Mouse (Mus musculus) spleen, adult 2 months (tissue): Measurements from ENCODE around the gene Inpp5e. TPM values are rescaled to one million over a fixed set of nuclear protein-coding genes. Genes with fewer than 3 reads are reported as not detected.
A peak's percentile ranks its signal among the peaks of the same experiment; 100 is the strongest.

Experiments
- DNase-seq, 2 experiments: peaks; one replicate each; pipeline versions ENCODE4 v3.0.0 to v3.0.0-alpha.2; 2012 to 2021; ENCODE audit warnings: low spot score in 2 of 2, low read depth in 1 of 2
- H3K27ac ChIP-seq: fragments of 200-500 bp; 2 replicates; pipeline ENCODE4 v1.5.1; 2012; ENCODE audit warnings: low read length, inconsistent platforms; ENCODE audit not compliant: insufficient read depth
- H3K27me3 ChIP-seq: fragments of 200-500 bp; 2 replicates; pipeline ENCODE4 v1.6.1; 2012; ENCODE audit warnings: mild to moderate bottlenecking, moderate library complexity, low read length, inconsistent platforms; ENCODE audit not compliant: control insufficient read depth, insufficient read depth
- H3K36me3 ChIP-seq: fragments of 200-500 bp; 2 replicates; pipeline ENCODE4 v1.6.1; 2012; ENCODE audit warnings: mild to moderate bottlenecking, low read length, inconsistent platforms; ENCODE audit not compliant: control insufficient read depth, insufficient read depth
- H3K4me1 ChIP-seq: fragments of 200-500 bp; 2 replicates; pipeline ENCODE4 v1.6.1; 2011; ENCODE audit warnings: inconsistent platforms; ENCODE audit not compliant: control insufficient read depth, insufficient read depth, insufficient read length
- H3K4me3 ChIP-seq: fragments of 200-500 bp; 2 replicates; pipeline ENCODE4 v1.5.1; 2011; ENCODE audit warnings: mild to moderate bottlenecking, inconsistent platforms; ENCODE audit not compliant: insufficient read depth, insufficient read length; ENCODE audit errors: extremely low read depth
- CTCF ChIP-seq: fragments of 200-500 bp; IDR thresholded peaks from 2 replicates; pipeline ENCODE4 v1.5.1; 2011; ENCODE audit warnings: mild to moderate bottlenecking, inconsistent platforms; ENCODE audit not compliant: insufficient read depth, insufficient read length, insufficient replicate concordance; ENCODE audit errors: extremely low read depth
- POLR2A ChIP-seq: fragments of 200-500 bp; IDR thresholded peaks from 2 replicates; pipeline ENCODE4 v1.6.1; 2011; ENCODE audit warnings: low read depth, low read length, inconsistent platforms
- WGBS: fragments of 180-500 bp; shearing (Covaris S2); methylation state at CpG from one replicate; pipeline ENCODE4 v1.1.7; 2018; 5-methylcytosine and 5-hydroxymethylcytosine counted together
- polyA plus RNA-seq: library from polyadenylated mRNA; depleted of rRNA; stranded (reverse); fragments of >200 nt; gene quantifications from 2 replicates; pipeline ENCODE4 v1.2.3, GENCODE M21; 2012; rRNA removed

Gene Inpp5e
- polyA plus RNA-seq, result 22.8 and 26.1 TPM in 2 replicates

DNA sequence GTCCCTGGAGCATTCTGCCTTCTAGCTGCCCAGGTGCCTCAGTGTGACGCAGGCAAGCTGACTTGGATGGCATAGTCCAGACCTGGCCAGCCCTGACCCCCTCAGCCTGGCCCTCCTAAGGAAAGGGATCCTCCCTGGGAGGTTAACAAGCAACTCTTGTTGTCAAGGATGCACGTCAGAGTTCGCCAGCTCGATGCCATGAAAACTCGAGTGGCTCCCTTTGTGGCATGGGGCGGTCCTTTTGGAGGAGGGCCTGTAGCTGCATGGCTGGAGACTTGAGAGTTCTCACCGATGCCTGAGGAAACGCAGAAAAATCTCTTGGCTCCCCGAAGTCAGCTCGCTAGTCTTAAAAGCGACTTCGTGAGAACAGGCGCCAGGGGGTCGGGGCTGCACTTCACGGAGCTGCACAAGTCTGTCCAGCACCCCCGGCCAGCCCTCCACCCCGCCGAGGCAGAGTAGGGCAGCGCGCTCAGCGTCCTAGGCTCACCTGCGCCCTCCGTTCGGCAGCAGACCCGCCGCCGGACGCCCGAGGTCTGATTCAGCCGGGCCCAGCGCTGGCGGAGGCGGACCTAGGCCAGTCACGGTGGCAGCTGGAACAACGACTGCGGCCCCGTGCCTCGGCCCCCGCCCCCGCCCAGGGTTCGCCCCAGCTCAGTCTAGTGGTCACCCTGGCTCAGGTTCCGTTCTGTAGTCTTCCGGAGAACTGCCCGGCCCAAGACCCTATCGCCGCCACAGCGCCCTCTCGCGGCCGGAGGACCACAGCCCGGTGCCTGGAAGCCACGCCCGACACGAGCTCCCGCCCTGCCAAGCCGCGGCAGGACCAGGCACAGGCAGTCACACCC is at the start of gene Inpp5e:
Inpp5e (minus strand) TSS at position 689 of the 842 bp plus-strand sequence.
- H3K36me3 ChIP-seq, result peaks cover 15% of the 10 kb centered on the region
- H3K4me3 ChIP-seq, result peak within 1 kb of the TSS; percentile 94
- under 1% methylated on average over 57 of the region's 57 CpGs for whole genome bisulfite sequencing
- peaks cover 9% of the 10 kb centered on the region; the same call in 1 of the 2 replicates for H3K4me1 ChIP-seq
- H3K27ac ChIP-seq, result peak within 1 kb of the TSS; percentile 63
- no peaks in the 10 kb centered on the region for H3K27me3 ChIP-seq
- peak; percentile 3; the same call in 1 of the 2 replicates for TF ChIP-seq POLR2A
- peak; percentile 95 for TF ChIP-seq CTCF
- DNase-seq, result peak; percentile 69 to 96

DNA sequence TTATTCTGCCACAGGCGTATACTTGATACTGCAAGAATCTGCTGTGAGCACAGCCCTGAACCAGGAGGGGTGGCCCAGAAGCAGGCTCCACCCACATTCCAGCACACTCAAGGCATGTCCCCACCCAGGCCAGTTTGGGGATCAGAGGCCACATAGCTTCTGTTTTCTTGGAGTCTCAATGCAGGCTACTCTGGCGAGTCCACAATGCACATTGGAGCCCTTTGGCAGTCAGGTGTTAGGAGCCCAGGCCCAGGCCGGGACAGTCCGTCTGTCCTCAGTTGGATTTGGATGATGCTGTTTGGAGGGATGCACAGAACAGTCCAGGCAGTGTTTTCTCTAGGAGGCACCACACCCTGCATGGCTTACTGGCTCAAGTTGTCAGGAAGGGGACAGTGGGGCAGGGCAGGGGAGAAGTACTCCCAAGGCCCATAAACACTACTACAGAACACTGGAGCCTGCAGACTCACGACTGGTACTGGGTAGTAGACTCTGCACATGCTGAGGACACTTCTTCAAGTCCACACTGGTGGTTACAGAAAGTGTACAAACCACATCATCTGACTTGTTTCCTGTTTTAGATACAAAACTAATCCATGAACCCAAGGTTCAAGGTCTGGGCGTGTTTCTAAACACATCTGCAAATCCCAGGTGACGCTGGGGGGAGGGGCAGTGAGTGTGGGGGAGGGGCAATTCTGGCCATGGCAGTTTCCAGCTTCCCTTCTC is 49.6 kb upstream of the Inpp5e start:
- H3K4me3 ChIP-seq, result no peak overlapping the region
- 55% methylated on average over 7 of the region's 7 CpGs for WGBS
- peaks cover 3% of the 10 kb centered on the region; the same call in 1 of the 2 replicates for H3K4me1 ChIP-seq
- H3K36me3 ChIP-seq, result peaks cover 34% of the 10 kb centered on the region
- DNase-seq, result no peak
- H3K27me3 ChIP-seq, result no peaks in the 10 kb centered on the region
- no peak overlapping the region for H3K27ac ChIP-seq
- TF ChIP-seq CTCF (no peak), POLR2A (no peak)

DNA sequence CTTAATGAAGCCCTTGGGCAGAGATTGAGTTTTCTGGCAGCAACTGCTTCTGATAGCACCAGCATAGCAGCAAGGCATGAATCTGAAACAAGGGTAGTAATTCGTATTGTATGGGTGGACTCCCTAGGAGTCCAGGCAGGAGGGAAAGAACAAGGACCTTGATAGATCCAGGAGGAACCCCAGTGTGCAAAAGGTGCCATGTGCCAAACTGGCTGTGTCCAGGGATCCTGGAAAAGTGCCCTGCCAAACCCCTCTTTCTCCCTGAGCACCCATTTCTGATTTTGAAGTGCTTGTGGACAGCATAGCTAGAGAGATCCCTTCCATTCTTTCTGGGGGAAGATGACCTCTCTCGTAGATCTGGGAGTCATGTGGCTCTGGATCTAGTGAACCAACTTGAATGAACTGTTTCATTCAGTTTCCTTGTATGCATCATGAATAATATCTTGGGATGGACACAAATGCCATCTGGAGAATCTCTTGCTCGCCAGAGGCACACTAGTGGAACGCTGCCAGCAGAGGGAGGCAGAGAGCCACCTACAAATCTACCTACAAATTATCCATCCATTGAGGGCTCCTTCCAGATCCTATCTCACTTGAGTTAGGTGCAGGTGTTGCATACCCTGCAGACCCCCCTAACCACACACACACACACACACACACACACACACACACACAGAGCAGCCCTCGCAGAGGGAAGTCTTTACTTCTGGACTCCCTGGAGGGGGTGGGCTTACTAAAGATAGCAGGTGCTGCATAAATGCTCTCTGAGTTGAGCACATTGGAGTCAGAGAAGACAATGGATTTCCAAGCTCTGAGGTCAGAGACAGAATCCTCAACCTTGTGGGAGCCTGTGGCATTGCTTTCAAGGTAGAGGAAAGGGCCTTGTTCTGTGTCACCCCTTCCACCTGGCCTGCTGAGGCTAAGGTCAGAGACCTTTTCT is 40.4 kb upstream of the Inpp5e start:
- DNase-seq, result peak; percentile 31 to 63

DNA sequence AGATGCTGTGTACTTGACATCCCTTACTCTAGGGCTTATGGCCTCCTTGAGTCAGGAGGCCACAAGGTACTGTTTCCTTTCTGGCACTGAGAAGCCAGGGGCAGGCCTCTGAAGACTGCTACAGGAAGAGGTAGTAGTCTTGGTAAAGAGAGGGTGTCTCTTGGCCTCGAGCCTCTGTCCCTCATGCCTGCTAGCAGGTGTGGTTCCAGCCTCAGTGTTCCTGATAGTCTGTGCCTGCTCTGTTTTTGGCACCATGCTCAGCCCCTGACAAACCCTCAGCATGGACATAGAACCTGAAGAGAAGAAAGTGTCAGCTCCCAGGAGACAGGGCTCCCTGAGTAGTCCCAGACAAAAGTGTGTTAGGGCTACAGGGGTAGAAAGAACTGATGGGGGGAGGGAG is 38.4 kb upstream of the Inpp5e start:
- Histone ChIP-seq H3K4me1 (peaks cover 4% of the 10 kb centered on the region; the same call in 1 of the 2 replicates), H3K36me3 (no peaks in the 10 kb centered on the region), H3K4me3 (no peak overlapping the region), H3K27me3 (no peaks in the 10 kb centered on the region), H3K27ac (no peak overlapping the region)
- DNase-seq, result no peak
- TF ChIP-seq CTCF (no peak), POLR2A (no peak)
- WGBS, result 20% methylated on average over 1 of the region's 1 CpGs

More for the DNA sequence above, 40.4 kb upstream of the Inpp5e start:
- no peaks in the 10 kb centered on the region for H3K4me1 ChIP-seq
- WGBS, result 27% methylated on average over 5 of the region's 5 CpGs
- no peaks in the 10 kb centered on the region for H3K27me3 ChIP-seq
- no peak overlapping the region for H3K27ac ChIP-seq
- TF ChIP-seq POLR2A, result no peak
- peak; percentile 79; the same call in 1 of the 2 replicates for TF ChIP-seq CTCF
- no peaks in the 10 kb centered on the region for H3K36me3 ChIP-seq
- H3K4me3 ChIP-seq, result no peak overlapping the region

DNA sequence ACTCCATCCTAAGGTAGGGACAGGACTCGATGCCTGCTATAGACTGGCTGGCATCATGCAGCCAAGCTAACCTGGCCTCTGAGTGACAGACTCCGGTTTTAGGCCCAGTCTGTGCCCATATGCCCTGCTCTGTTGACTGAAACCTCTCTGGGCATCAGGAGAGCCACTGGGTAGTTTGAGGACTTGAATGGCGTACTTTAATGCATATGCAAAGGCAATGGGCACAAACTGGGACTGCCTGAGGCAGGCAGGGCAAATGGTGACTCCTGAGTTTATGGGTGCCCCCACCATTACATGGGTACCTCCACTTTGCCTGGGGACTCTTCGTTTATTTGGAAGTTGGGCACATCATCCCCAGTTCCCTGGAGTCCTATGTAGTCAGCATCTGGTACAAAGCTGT is 37.7 kb upstream of the Inpp5e start:
- H3K36me3 ChIP-seq, result 0 out of 2 replicates have a peak, but pooled peaks cover 1% of the 10 kb centered on the region
- 70% methylated on average over 4 of the region's 4 CpGs for WGBS
- no peak overlapping the region for H3K27ac ChIP-seq
- no peaks in the 10 kb centered on the region for H3K27me3 ChIP-seq
- no peak overlapping the region for H3K4me3 ChIP-seq
- peaks cover 4% of the 10 kb centered on the region; the same call in 1 of the 2 replicates for H3K4me1 ChIP-seq
- TF ChIP-seq POLR2A, result no peak
- no peak for TF ChIP-seq CTCF
- DNase-seq, result no peak
